Mouse (Mus musculus): ENCODE data around the gene Olfr1148. TPM values are rescaled to one million over a fixed set of nuclear protein-coding genes. Genes with fewer than 3 reads are reported as not detected.

Olfr1148 gene
- polyA plus RNA-seq (2014; fragmentation: Nextera tagmentation; extraction: Ambion mirVana) = not detected in 2 replicates

DNA sequence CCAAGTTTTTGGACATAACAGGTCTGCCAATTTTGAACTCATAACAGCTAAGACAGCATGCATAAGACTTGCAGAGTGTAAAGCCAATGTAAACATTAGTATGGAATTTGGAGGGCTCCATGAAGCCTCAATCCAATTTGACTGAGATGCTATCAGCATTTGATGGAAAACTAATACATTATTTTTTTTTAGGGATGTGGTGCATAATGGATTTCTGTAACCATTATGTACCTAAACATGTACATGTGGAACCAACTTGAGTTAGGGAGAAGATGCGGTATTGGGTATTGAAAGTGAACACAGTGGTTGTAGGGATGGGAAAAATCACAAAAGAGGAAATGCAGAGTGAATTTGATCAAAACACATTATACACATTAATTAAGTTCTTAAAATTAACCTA lies at the start of gene Olfr1148:
TSS of gene Olfr1148 (plus strand) at position 301 of the 400 bp plus-strand sequence.
- Histone ChIP-seq H3K27ac (ENCODE audit: low read depth, low read length) (no peak within 1 kb of the TSS), H3K4me2 (ENCODE audit: low read length) (no peak within 1 kb of the TSS), H3K9ac (ENCODE audit: low read length) (no peak within 1 kb of the TSS), H3K4me3 (ENCODE audit: low read depth, low read length) (no peak within 1 kb of the TSS), H3K27me3 (replicated peaks; ENCODE audit: control insufficient read depth, insufficient read depth, low read length) (no peaks in the 10 kb centered on the region), H3K9me3 (replicated peaks; ENCODE audit: control insufficient read depth, low read length) (no peaks in the 10 kb centered on the region), H3K4me1 (ENCODE audit: control insufficient read depth, insufficient read depth, low read length) (no peaks in the 10 kb centered on the region), H3K36me3 (ENCODE audit: control insufficient read depth, insufficient read depth, low read length) (no peaks in the 10 kb centered on the region)
- no peak for DNase-seq (ENCODE audit: low spot score)
- no peak for ATAC-seq
- WGBS = 92% methylated on average over 1 of the region's 1 CpGs

DNA sequence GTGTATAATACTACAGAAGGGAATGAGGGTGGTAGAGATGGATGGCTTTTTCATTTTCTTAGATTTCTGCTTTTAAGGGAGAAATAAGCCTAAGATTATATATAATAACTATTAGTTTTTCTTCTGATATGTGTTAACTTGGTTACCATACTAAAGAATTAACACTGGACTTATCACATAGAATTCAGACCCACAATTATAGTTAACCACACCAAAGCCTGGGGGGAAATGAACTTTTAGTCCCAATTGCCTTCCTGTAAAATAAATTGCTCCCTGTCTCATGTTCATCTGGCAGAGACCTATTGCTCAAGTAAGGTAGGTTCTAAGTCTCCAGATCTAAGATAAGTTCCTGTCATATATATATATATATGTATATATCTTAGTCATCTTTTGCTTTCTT lies 30.0 kb upstream of the Olfr1148 start, which contains the start of gene Olfr1143:
TSS of gene Olfr1143 (plus strand) at position 301 of the 400 bp plus-strand sequence.
- H3K27ac ChIP-seq (ENCODE audit: low read depth, low read length) = no peak within 1 kb of the TSS
- no peaks in the 10 kb centered on the region for H3K4me1 ChIP-seq (ENCODE audit: control insufficient read depth, insufficient read depth, low read length)
- H3K9ac ChIP-seq (ENCODE audit: low read length) = no peak within 1 kb of the TSS
- no peaks in the 10 kb centered on the region for H3K36me3 ChIP-seq (ENCODE audit: control insufficient read depth, insufficient read depth, low read length)
- no peak for ATAC-seq
- no peaks in the 10 kb centered on the region for H3K27me3 ChIP-seq (replicated peaks; ENCODE audit: control insufficient read depth, insufficient read depth, low read length)
- H3K4me3 ChIP-seq (ENCODE audit: low read depth, low read length) = no peak within 1 kb of the TSS
- H3K9me3 ChIP-seq (replicated peaks; ENCODE audit: control insufficient read depth, low read length) = no peaks in the 10 kb centered on the region
- no peak within 1 kb of the TSS for H3K4me2 ChIP-seq (ENCODE audit: low read length)
- no peak for DNase-seq (ENCODE audit: low spot score)

DNA sequence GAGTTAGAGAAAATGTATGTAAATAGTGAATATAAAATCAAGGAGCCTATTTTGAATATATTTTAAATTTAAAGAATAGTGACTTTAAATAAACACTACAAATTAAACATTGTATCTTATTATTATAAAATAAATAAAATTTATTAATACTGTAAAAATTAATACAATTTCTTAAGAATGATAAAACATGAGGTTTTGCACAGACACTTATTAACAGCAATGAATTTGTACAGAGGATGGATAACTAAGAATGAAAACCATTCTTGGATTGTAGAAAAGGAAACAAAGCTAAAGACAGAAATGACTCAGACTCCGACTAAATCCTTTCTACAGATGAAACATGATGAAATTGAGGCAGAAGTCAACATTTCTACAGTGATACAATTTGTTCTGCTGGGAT lies 20.8 kb upstream of the Olfr1148 start, which contains the start of gene Olfr1145:
TSS of gene Olfr1145 (plus strand) at position 301 of the 400 bp plus-strand sequence.
- DNase-seq (ENCODE audit: low spot score) (no peak), ATAC-seq (no peak)
- WGBS = 78% methylated on average over 1 of the region's 1 CpGs
- Histone ChIP-seq H3K4me1 (ENCODE audit: control insufficient read depth, insufficient read depth, low read length) (no peaks in the 10 kb centered on the region), H3K27me3 (replicated peaks; ENCODE audit: control insufficient read depth, insufficient read depth, low read length) (no peaks in the 10 kb centered on the region), H3K9me3 (replicated peaks; ENCODE audit: control insufficient read depth, low read length) (no peaks in the 10 kb centered on the region), H3K9ac (ENCODE audit: low read length) (no peak within 1 kb of the TSS), H3K4me2 (ENCODE audit: low read length) (no peak within 1 kb of the TSS), H3K36me3 (ENCODE audit: control insufficient read depth, insufficient read depth, low read length) (no peaks in the 10 kb centered on the region), H3K27ac (ENCODE audit: low read depth, low read length) (no peak within 1 kb of the TSS), H3K4me3 (ENCODE audit: low read depth, low read length) (no peak within 1 kb of the TSS)

DNA sequence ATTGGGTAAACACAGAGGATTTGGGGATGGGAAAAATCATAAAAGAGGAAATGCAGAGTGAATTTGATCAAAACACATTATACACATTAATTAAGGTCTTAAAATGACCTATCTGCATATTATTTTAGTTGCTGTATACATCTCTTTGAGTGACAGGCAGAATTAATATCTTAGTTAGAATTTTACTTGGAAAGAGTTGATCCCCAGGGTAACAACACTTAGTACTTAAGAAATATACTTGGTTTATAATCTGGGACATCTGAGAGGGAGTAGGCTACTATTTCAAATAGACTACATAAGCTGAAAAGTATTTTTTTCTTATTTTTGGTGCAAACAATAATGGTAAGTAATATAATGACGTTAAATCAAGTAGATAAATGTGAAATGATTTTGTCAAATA lies 13.4 kb downstream of the Olfr1148 start, which contains the start of gene Olfr1150-ps1:
TSS of gene Olfr1150-ps1 (plus strand) at position 301 of the 400 bp plus-strand sequence.
- Histone ChIP-seq H3K4me2 (ENCODE audit: low read length) (no peak within 1 kb of the TSS), H3K27ac (ENCODE audit: low read depth, low read length) (no peak within 1 kb of the TSS), H3K27me3 (replicated peaks; ENCODE audit: control insufficient read depth, insufficient read depth, low read length) (no peaks in the 10 kb centered on the region), H3K4me1 (ENCODE audit: control insufficient read depth, insufficient read depth, low read length) (no peaks in the 10 kb centered on the region), H3K4me3 (ENCODE audit: low read depth, low read length) (no peak within 1 kb of the TSS), H3K9ac (ENCODE audit: low read length) (no peak within 1 kb of the TSS), H3K9me3 (replicated peaks; ENCODE audit: control insufficient read depth, low read length) (no peaks in the 10 kb centered on the region), H3K36me3 (ENCODE audit: control insufficient read depth, insufficient read depth, low read length) (no peaks in the 10 kb centered on the region)
- DNase-seq (ENCODE audit: low spot score) (no peak), ATAC-seq (no peak)
- WGBS = 70% methylated on average over 1 of the region's 1 CpGs

DNA sequence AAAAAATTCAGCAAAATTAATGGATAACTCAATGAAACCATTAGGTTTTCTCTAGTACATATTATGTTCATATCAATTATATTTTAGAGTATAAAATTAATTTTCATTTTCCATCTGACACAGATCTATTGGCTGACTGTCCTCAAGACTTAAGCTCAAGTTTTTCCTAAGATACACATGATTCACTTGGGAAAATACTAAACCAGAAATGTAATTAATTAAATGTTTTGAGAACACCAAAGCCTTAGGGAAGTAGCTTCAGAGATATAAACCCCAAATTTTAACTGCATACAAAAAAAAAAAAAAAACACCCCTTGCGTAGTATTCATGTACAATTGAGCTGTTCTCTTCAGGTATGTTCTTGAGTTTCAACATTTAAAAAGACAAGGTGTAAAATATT lies 25.2 kb downstream of the Olfr1148 start, which contains the start of gene Olfr1151:
TSS of gene Olfr1151 (plus strand) at position 301 of the 400 bp plus-strand sequence.
- no peak within 1 kb of the TSS for H3K27ac ChIP-seq (ENCODE audit: low read depth, low read length)
- H3K36me3 ChIP-seq (ENCODE audit: control insufficient read depth, insufficient read depth, low read length) = no peaks in the 10 kb centered on the region
- no peak within 1 kb of the TSS for H3K9ac ChIP-seq (ENCODE audit: low read length)
- ATAC-seq = no peak
- no peak for DNase-seq (ENCODE audit: low spot score)
- no peaks in the 10 kb centered on the region for H3K27me3 ChIP-seq (replicated peaks; ENCODE audit: control insufficient read depth, insufficient read depth, low read length)
- 81% methylated on average over 1 of the region's 1 CpGs for WGBS
- H3K4me1 ChIP-seq (ENCODE audit: control insufficient read depth, insufficient read depth, low read length) = no peaks in the 10 kb centered on the region
- no peaks in the 10 kb centered on the region for H3K9me3 ChIP-seq (replicated peaks; ENCODE audit: control insufficient read depth, low read length)
- H3K4me3 ChIP-seq (ENCODE audit: low read depth, low read length) = no peak within 1 kb of the TSS
- H3K4me2 ChIP-seq (ENCODE audit: low read length) = no peak within 1 kb of the TSS

DNA sequence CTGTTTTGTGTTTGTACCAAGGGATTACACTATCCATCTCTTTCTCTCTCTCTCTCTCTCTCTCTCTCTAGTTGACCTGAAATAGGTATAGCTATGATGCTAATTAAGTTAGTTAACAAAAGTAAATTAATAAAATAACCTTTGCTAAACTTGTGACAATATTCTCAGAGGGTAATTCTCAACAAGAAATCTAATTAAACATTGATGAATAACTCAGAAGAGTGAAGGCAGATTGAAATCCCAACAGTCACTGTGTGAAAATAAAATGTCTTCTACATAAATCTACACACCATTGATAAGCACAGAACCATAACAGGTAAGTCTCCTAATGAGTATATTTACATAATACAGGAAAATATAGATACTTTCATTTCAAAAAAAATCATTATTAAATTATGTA lies 35.9 kb downstream of the Olfr1148 start, which contains the start of gene Olfr1152:
TSS of gene Olfr1152 (plus strand) at position 301 of the 400 bp plus-strand sequence.
- ATAC-seq (no peak), DNase-seq (ENCODE audit: low spot score) (no peak)
- Histone ChIP-seq H3K4me1 (ENCODE audit: control insufficient read depth, insufficient read depth, low read length) (no peaks in the 10 kb centered on the region), H3K9me3 (replicated peaks; ENCODE audit: control insufficient read depth, low read length) (no peaks in the 10 kb centered on the region; the same call in 1 of the 2 replicates), H3K27me3 (replicated peaks; ENCODE audit: control insufficient read depth, insufficient read depth, low read length) (no peaks in the 10 kb centered on the region), H3K4me3 (ENCODE audit: low read depth, low read length) (no peak within 1 kb of the TSS), H3K36me3 (ENCODE audit: control insufficient read depth, insufficient read depth, low read length) (no peaks in the 10 kb centered on the region), H3K9ac (ENCODE audit: low read length) (no peak within 1 kb of the TSS), H3K27ac (ENCODE audit: low read depth, low read length) (no peak within 1 kb of the TSS), H3K4me2 (ENCODE audit: low read length) (no peak within 1 kb of the TSS)

Other genes with a start within 250 kb of the Olfr1148 start
- not detected in 2 replicates for gene Olfr1130, start 224.3 kb upstream of the Olfr1148 start, polyA plus RNA-seq (2014; fragmentation: Nextera tagmentation; extraction: Ambion mirVana)
- not detected in 2 replicates for gene Olfr1131, start 203.4 kb upstream of the Olfr1148 start, polyA plus RNA-seq (2014; fragmentation: Nextera tagmentation; extraction: Ambion mirVana)
- gene Olfr1132, start 193.0 kb upstream of the Olfr1148 start, polyA plus RNA-seq (2014; fragmentation: Nextera tagmentation; extraction: Ambion mirVana) = not detected in 2 replicates
- not detected in 2 replicates for gene Olfr1133, start 183.2 kb upstream of the Olfr1148 start, polyA plus RNA-seq (2014; fragmentation: Nextera tagmentation; extraction: Ambion mirVana)
- gene Olfr1134, start 172.1 kb upstream of the Olfr1148 start, polyA plus RNA-seq (2014; fragmentation: Nextera tagmentation; extraction: Ambion mirVana) = not detected in 2 replicates
- gene Olfr1135, start 156.9 kb upstream of the Olfr1148 start, polyA plus RNA-seq (2014; fragmentation: Nextera tagmentation; extraction: Ambion mirVana) = not detected in 2 replicates
- not detected in 2 replicates for gene Olfr1136, start 136.6 kb upstream of the Olfr1148 start, polyA plus RNA-seq (2014; fragmentation: Nextera tagmentation; extraction: Ambion mirVana)
- not detected in 2 replicates for gene Olfr1137, start 117.4 kb upstream of the Olfr1148 start, polyA plus RNA-seq (2014; fragmentation: Nextera tagmentation; extraction: Ambion mirVana)
- gene Olfr1138, start 90.6 kb upstream of the Olfr1148 start, polyA plus RNA-seq (2014; fragmentation: Nextera tagmentation; extraction: Ambion mirVana) = not detected in 2 replicates
- gene Olfr1140, start 86.8 kb upstream of the Olfr1148 start, polyA plus RNA-seq (2014; fragmentation: Nextera tagmentation; extraction: Ambion mirVana) = not detected in 2 replicates
- gene Olfr1141, start 76.5 kb upstream of the Olfr1148 start, polyA plus RNA-seq (2014; fragmentation: Nextera tagmentation; extraction: Ambion mirVana) = not detected in 2 replicates
- not detected in 2 replicates for gene Olfr152, start 51.0 kb upstream of the Olfr1148 start, polyA plus RNA-seq (2014; fragmentation: Nextera tagmentation; extraction: Ambion mirVana)
- gene Olfr1143, start 29.9 kb upstream of the Olfr1148 start, polyA plus RNA-seq (2014; fragmentation: Nextera tagmentation; extraction: Ambion mirVana) = not detected in 2 replicates
- gene Olfr1145, start 20.7 kb upstream of the Olfr1148 start, polyA plus RNA-seq (2014; fragmentation: Nextera tagmentation; extraction: Ambion mirVana) = not detected in 2 replicates
- not detected in 2 replicates for gene Olfr1150-ps1, start 13.5 kb downstream of the Olfr1148 start, polyA plus RNA-seq (2014; fragmentation: Nextera tagmentation; extraction: Ambion mirVana)
- not detected in 2 replicates for gene Olfr1151, start 25.3 kb downstream of the Olfr1148 start, polyA plus RNA-seq (2014; fragmentation: Nextera tagmentation; extraction: Ambion mirVana)
- gene Olfr1152, start 36.0 kb downstream of the Olfr1148 start, polyA plus RNA-seq (2014; fragmentation: Nextera tagmentation; extraction: Ambion mirVana) = not detected in 2 replicates
- gene Olfr1153, start 64.4 kb downstream of the Olfr1148 start, polyA plus RNA-seq (2014; fragmentation: Nextera tagmentation; extraction: Ambion mirVana) = not detected in 2 replicates
- not detected in 2 replicates for gene Olfr1154, start 74.6 kb downstream of the Olfr1148 start, polyA plus RNA-seq (2014; fragmentation: Nextera tagmentation; extraction: Ambion mirVana)
- not detected in 2 replicates for gene Olfr1155, start 114.6 kb downstream of the Olfr1148 start, polyA plus RNA-seq (2014; fragmentation: Nextera tagmentation; extraction: Ambion mirVana)
- gene Olfr1156, start 122.6 kb downstream of the Olfr1148 start, polyA plus RNA-seq (2014; fragmentation: Nextera tagmentation; extraction: Ambion mirVana) = not detected in 2 replicates
- gene Olfr1157, start 137.8 kb downstream of the Olfr1148 start, polyA plus RNA-seq (2014; fragmentation: Nextera tagmentation; extraction: Ambion mirVana) = not detected in 2 replicates
- not detected in 2 replicates for gene Olfr74, start 144.1 kb downstream of the Olfr1148 start, polyA plus RNA-seq (2014; fragmentation: Nextera tagmentation; extraction: Ambion mirVana)
- gene Olfr1158, start 159.6 kb downstream of the Olfr1148 start, polyA plus RNA-seq (2014; fragmentation: Nextera tagmentation; extraction: Ambion mirVana) = not detected in 2 replicates
- gene Olfr1160, start 177.7 kb downstream of the Olfr1148 start, polyA plus RNA-seq (2014; fragmentation: Nextera tagmentation; extraction: Ambion mirVana) = not detected in 2 replicates
- not detected in 2 replicates for gene Olfr1161, start 192.2 kb downstream of the Olfr1148 start, polyA plus RNA-seq (2014; fragmentation: Nextera tagmentation; extraction: Ambion mirVana)
- gene Olfr73, start 207.2 kb downstream of the Olfr1148 start, polyA plus RNA-seq (2014; fragmentation: Nextera tagmentation; extraction: Ambion mirVana) = not detected in 2 replicates
- not detected in 2 replicates for gene Olfr1162, start 220.6 kb downstream of the Olfr1148 start, polyA plus RNA-seq (2014; fragmentation: Nextera tagmentation; extraction: Ambion mirVana)
- gene Olfr1163, start 241.3 kb downstream of the Olfr1148 start, polyA plus RNA-seq (2014; fragmentation: Nextera tagmentation; extraction: Ambion mirVana) = not detected in 2 replicates